Mouse (Mus musculus) limb, embryonic 14.5 days (tissue): ENCODE measurements around the gene Tpcn2. TPM values are rescaled to one million over a fixed set of nuclear protein-coding genes. Genes with fewer than 3 reads are reported as not detected.

Experiments
- ATAC-seq: fragments of 200-750 bp; cut with Nextera tagmentation; 2 replicates; pipeline ENCODE4 v1.8.0; 2017; ENCODE audit warnings: low read depth, moderate number of reproducible peaks, moderate TSS enrichment; ENCODE audit not compliant: low FRiP score
- DNase-seq: peaks from one replicate; pipeline ENCODE4 v3.0.0-alpha.2; 2015; ENCODE audit warnings: low spot score
- H3K27ac ChIP-seq: fragments of 300-500 bp; sonication (generic); replicated peaks from 2 replicates; pipeline ENCODE4 v1.5.1; 2014; ENCODE audit warnings: low read depth, mild to moderate bottlenecking, low read length, moderate library complexity, mixed read lengths
- H3K27me3 ChIP-seq: fragments of 300-500 bp; sonication (generic); 2 replicates; pipeline ENCODE4 v1.6.1; 2014; ENCODE audit warnings: low read length, mixed read lengths; ENCODE audit not compliant: control insufficient read depth, insufficient read depth
- H3K36me3 ChIP-seq: fragments of 300-500 bp; sonication (generic); 2 replicates; pipeline ENCODE4 v1.6.1; 2014; ENCODE audit warnings: mild to moderate bottlenecking, low read length, moderate library complexity, mixed read lengths; ENCODE audit not compliant: control insufficient read depth, insufficient read depth
- H3K4me1 ChIP-seq: fragments of 300-500 bp; sonication (generic); 2 replicates; pipeline ENCODE4 v1.6.1; 2014; ENCODE audit warnings: antibody characterized with exemption, low read length, mixed read lengths; ENCODE audit not compliant: control insufficient read depth, insufficient read depth
- H3K4me2 ChIP-seq: fragments of 300-500 bp; sonication (generic); replicated peaks from 2 replicates; pipeline ENCODE4 v1.6.1; 2014; ENCODE audit warnings: low read depth, mild to moderate bottlenecking, low read length, moderate library complexity; ENCODE audit not compliant: severe bottlenecking
- H3K4me3 ChIP-seq: fragments of 300-500 bp; sonication (generic); replicated peaks from 2 replicates; pipeline ENCODE4 v1.5.1; 2014; ENCODE audit warnings: low read length
- H3K9ac ChIP-seq: fragments of 300-500 bp; sonication (generic); 2 replicates; pipeline ENCODE4 v1.6.1; 2014; ENCODE audit warnings: mild to moderate bottlenecking, low read depth, low read length, moderate library complexity; ENCODE audit not compliant: severe bottlenecking
- H3K9me3 ChIP-seq: fragments of 300-500 bp; sonication (generic); 2 replicates; pipeline ENCODE4 v1.6.1; 2016; ENCODE audit warnings: low read length; ENCODE audit not compliant: control insufficient read depth
- POLR2A ChIP-seq: fragments of 200-500 bp; IDR thresholded peaks from 2 replicates; pipeline ENCODE4 v1.8.0; 2012; ENCODE audit warnings: inconsistent platforms, mild to moderate bottlenecking, moderate library complexity, borderline replicate concordance; ENCODE audit not compliant: insufficient read depth, insufficient read length; ENCODE audit errors: extremely low read depth
- WGBS: fragments of 180-500 bp; shearing (Covaris S2); extraction: QIAGEN DNeasy Blood & Tissue Kit; methylation state at CpG from one replicate; pipeline ENCODE4 v1.1.7; 2014; 5-methylcytosine and 5-hydroxymethylcytosine counted together
- polyA plus RNA-seq, 2 experiments: library from polyadenylated mRNA; depleted of rRNA in 1 of 2; stranded (reverse) in 1 of 2; unstranded in 1 of 2; fragments of >200 nt; fragmentation: Nextera tagmentation in 1 of 2; extraction: Ambion mirVana in 1 of 2; gene quantifications; 2 replicates each; pipeline versions ENCODE4 v1.2.1 to v1.2.3; 2012 to 2014

Gene Tpcn2
- polyA plus RNA-seq, 2 experiments, result 5.1 to 44.0 TPM

- Histone ChIP-seq H3K9me3 (no peaks in the 10 kb centered on the region), H3K4me2 (no peak overlapping the region), H3K4me1 (no peaks in the 10 kb centered on the region; the same call in 1 of the 2 replicates), H3K27ac (no peak overlapping the region), H3K4me3 (no peak overlapping the region), H3K9ac (no peak overlapping the region), H3K27me3 (no peaks in the 10 kb centered on the region), H3K36me3 (peaks cover 40% of the 10 kb centered on the region)
- ATAC-seq (no peak), DNase-seq (no peak)
- 60% methylated on average over 3 of the region's 3 CpGs for WGBS
- TF ChIP-seq POLR2A, result no peak
Measured at GRCm38 (mm10) chr7:145253986-145254630, 29.7 kb downstream of the Tpcn2 start.

GRCm38 (mm10) chr7:145252715-145253476 is 30.9 kb downstream of the Tpcn2 start:
- 26% methylated on average over 8 of the region's 8 CpGs for WGBS
- no peak overlapping the region for H3K4me3 ChIP-seq
- no peak overlapping the region; the same call in 1 of the 2 replicates for H3K9ac ChIP-seq
- H3K4me2 ChIP-seq, result no peak overlapping the region
- ATAC-seq, result peak; percentile 74; the same call in 1 of the 2 replicates
- H3K27ac ChIP-seq, result no peak overlapping the region
- H3K9me3 ChIP-seq, result no peaks in the 10 kb centered on the region
- no peak for TF ChIP-seq POLR2A
- peak; percentile 80 for DNase-seq
- no peaks in the 10 kb centered on the region for H3K27me3 ChIP-seq
- H3K36me3 ChIP-seq, result peaks cover 29% of the 10 kb centered on the region
- no peaks in the 10 kb centered on the region; the same call in 1 of the 2 replicates for H3K4me1 ChIP-seq

- Histone ChIP-seq H3K4me3 (no peak overlapping the region), H3K4me2 (no peak overlapping the region), H3K27ac (no peak overlapping the region), H3K9ac (no peak overlapping the region), H3K27me3 (no peaks in the 10 kb centered on the region), H3K9me3 (no peaks in the 10 kb centered on the region), H3K4me1 (no peaks in the 10 kb centered on the region; the same call in 1 of the 2 replicates), H3K36me3 (peaks cover 8% of the 10 kb centered on the region; the same call in 1 of the 2 replicates)
- ATAC-seq (no peak), DNase-seq (no peak)
- no peak for TF ChIP-seq POLR2A
- 54% methylated on average over 9 of the region's 9 CpGs for WGBS
Measured at GRCm38 (mm10) chr7:145250225-145250624, 33.6 kb downstream of the Tpcn2 start.

- Histone ChIP-seq H3K27ac (no peak overlapping the region), H3K27me3 (no peaks in the 10 kb centered on the region), H3K4me1 (no peaks in the 10 kb centered on the region; the same call in 1 of the 2 replicates), H3K36me3 (no peaks in the 10 kb centered on the region; the same call in 1 of the 2 replicates), H3K4me3 (no peak overlapping the region), H3K9me3 (no peaks in the 10 kb centered on the region), H3K4me2 (no peak overlapping the region), H3K9ac (no peak overlapping the region)
- DNase-seq (no peak), ATAC-seq (no peak)
- 85% methylated on average over 2 of the region's 2 CpGs for WGBS
- TF ChIP-seq POLR2A, result no peak
Measured at GRCm38 (mm10) chr7:145248911-145249310, 34.9 kb downstream of the Tpcn2 start.

GRCm38 (mm10) chr7:145242851-145243712 is 40.7 kb downstream of the Tpcn2 start:
- DNase-seq, result peak; percentile 87
- 11% methylated on average over 9 of the region's 9 CpGs for WGBS
- H3K4me3 ChIP-seq, result no peak overlapping the region
- no peaks in the 10 kb centered on the region for H3K9me3 ChIP-seq
- no peak overlapping the region; the same call in 1 of the 2 replicates for H3K9ac ChIP-seq
- no peak overlapping the region for H3K27ac ChIP-seq
- ATAC-seq, result peak; percentile 84
- no peaks in the 10 kb centered on the region for H3K36me3 ChIP-seq
- peaks cover 9% of the 10 kb centered on the region for H3K4me1 ChIP-seq
- TF ChIP-seq POLR2A, result no peak
- H3K27me3 ChIP-seq, result no peaks in the 10 kb centered on the region
- H3K4me2 ChIP-seq, result no peak overlapping the region
